Mouse (Mus musculus): ENCODE measurements around the gene Dnaja3.
"Not testable (repeated sequence)": the region's sequence is repeated elsewhere in the genome, so short reads cannot be mapped to it uniquely, and the experiment has no call there.

Dnaja3 gene

DNA sequence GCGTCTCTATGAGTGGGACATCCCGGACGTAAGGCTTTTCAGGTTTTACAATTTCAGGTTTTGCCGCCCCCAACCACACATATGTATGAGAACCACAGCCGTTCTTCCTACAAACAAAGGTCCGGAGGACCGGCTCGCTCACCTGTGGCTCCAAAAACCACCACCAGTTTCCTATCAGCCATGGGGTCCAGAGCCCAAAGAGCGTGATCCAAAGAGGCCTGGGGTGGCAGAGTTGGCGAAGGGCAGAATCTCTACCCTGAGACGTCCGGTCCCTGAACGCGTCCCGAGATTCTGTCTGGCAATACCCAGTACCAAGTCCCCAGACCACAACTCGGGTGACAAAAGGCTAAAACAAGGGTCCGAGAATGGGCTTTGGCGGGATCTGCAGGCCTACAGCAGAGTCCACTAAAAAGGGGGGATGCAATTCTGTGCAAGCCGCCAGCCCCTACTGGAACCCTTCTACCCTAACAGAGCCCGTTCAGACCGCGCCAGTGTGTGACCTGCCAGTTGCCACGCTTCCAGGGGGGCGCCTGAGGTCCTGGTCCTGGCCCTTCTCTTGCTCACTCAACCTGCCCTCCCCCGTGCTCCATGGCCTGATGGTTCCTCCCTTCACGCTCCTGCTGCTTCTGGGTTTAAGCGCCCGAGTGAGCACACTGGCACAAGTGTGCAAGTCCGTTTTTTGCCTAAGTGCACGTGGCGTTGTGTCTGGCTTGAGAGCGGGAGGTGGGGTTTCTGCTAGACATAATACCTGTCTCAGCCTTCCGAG is 79.1 kb downstream of the Dnaja3 start, which contains the start of gene Nmral1:
Nmral1 (minus strand) TSS at position 604 of the 766 bp plus-strand sequence.
- in situ Hi-C loops (cut with MseI, MboI), result no loop called here

DNA sequence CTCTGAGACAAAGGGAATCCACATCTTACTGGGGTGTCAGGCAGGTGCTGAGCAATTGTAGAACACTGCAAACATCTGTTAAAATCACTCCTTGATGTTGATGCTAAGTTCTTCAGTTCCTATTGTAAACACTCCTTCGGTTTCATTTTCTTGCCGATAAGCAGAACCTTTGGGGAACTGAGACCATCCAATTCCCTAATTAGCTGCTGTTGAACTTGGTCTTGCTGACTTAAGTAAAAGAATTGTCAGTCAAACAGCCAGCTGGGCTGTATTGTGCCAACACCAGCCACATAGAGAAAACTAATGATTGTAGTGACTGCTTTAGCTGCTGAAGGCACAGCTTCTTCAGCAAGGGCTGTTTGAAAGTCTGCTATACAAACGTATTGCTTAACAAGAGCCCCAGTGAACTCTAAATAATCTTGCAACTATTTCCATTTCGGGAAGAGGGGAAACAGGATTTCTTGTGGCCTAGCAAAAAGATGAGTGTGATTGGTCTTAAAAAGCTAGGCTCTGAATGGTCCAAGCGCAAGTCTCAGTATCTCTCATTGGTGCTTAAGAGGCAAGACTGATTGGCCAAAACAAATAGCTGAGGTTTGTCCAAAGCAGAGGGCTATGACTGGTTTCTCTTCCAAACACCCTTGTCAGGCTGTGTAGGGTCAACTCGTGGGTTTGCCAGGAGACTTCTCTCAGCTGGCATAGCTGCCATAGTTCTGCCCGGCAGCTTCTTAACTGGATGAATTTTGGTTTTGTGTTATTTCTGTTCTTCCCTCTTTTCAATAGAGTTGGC is 82.5 kb downstream of the Dnaja3 start:
- in situ Hi-C loops (cut with MseI, MboI), result no loop called here

DNA sequence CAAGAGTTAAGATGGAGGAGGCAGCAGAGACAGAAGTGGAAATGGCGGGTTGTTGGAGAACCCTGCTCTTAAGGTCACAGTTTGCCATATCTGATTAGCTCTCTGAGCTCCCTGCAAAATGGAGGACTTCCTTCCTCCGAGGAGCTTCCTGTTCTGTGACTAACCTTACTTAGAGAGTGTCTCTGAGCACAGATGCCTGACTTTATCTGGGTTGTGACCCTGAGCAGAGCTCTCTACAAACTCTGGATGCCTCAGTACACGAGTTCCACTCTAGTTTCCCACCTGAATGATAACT is 83.1 kb downstream of the Dnaja3 start:
- in situ Hi-C loops (cut with MseI, MboI), result no loop called here

DNA sequence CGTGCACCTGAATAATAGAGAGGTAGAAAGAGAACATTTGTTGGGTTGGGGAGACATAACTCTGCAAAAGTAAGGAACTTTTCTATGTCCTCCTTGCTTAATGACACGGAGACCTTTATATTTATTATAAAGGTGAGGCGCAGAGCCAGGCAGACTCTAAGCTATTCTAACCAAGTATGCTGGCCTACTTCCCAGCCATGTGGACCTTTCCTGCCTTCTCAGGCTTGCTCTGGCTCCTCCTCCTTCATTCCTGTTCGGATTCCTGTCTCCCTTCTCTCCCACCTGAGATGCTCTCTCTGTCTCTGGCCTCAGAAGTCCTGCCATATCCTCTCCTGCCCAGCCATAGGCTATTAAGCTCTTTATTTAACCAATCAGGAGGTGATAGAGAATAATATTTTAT is 85.5 kb downstream of the Dnaja3 start:
- in situ Hi-C loops (cut with MseI, MboI), result no loop called here

DNA sequence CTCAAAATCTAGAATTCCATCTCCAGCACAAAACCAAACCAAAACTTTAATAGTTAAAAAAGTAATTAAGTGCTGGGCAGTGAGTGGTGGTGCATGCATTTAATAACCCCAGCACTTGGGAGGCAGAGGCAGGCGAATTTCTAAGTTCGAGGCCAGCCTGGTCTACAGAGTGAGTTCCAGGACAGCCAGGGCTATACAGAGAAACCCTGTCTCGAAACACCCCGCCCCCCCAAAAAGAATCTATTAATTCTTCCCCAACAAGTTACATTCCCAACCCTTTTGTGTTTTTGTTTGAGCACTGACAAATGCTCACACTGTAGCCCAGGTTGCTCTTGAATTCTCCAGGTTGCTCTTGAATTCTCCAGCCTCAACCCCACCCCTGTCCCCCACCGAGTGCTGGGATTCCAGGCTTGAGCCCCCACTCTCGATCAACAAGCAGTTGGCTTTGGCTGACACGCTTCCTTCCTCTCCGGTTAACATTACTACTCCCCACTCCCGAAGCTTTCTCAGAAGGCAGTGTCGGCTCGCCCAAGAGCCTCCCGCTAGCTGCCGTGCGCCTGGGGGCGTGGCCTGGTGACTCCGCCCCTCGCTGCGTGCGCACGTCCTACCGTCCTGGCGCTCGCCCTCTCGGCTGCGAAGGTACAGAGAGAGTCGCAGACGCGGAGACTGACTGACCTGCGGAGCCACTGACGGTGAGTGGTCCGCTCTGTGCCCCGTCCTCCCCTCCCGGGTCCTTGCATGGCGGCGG is 86.2 kb downstream of the Dnaja3 start, which contains the start of gene Hmox2:
Hmox2 (plus strand) TSS at position 582 of the 748 bp plus-strand sequence.
- in situ Hi-C loops (cut with MseI, MboI), result no loop called here

DNA sequence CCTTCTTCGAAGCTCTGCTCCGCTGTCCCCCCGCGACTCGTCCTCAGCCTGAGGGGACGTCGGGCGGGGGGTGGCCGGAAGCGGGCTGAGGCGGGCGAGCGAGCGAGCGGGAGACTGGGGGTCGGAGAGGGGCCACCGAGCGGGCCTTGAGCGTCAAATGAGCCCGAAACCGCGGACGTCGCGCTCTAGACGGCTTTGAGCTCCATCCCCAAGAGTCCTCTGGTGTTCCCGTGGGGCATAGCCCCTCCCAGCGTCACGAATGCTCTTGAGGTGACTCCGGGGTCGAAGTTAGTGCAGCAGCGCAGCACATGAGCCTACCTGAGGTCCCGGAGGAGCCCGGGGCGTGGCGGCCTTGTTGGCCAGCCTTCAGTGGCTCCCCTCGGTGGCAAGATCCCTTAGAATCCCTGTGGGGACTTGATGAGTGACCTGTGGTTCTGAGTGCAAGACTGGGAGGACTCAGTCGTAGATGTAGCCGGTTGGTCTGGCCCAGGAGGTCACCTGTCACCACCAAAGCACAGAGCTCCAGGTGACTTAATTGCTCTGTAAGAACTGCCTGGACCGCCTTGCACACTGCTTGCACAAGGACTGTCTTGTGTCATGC is 86.8 kb downstream of the Dnaja3 start:
- in situ Hi-C loops (cut with MseI, MboI), result no loop called here

DNA sequence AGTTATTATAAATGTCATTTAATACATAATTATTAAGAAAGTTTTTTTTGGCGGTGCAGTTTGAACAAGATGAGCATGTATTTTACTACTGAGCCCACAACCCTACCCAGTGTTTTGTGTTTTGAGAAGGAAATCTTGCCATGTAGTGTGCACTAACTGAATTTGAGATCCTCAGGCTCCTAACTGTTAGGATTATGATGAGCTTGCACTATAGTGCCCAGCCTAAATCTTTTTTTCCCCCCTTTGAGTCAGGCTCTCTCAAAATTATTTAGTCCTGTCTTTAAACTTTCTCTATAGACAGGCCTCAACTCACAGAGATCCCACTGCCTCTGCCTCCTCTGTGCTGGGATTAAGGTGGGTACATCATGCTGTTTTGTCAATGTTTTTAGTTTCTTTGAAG is 87.7 kb downstream of the Dnaja3 start:
- in situ Hi-C loops (cut with MseI, MboI), result no loop called here

DNA sequence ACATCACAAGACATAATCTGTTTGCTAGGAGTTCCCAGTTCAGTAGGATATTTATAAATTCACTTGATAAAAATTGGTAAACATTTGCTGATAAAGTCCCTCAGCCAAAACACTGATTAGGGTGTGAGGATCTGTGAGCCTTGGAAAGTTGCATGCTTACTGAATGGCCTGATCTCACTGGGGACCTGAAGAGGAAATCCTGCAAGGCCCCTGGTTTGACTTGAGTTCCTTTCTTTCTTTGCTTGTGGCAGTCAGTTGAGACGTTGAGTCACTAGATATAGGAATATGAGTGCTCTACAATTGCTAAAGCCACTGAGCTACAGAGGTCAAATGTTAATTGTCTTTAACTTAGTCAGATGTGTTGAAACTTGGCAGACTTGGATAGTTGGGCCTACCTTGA is 88.2 kb downstream of the Dnaja3 start:
- in situ Hi-C loops (cut with MseI, MboI), result no loop called here

DNA sequence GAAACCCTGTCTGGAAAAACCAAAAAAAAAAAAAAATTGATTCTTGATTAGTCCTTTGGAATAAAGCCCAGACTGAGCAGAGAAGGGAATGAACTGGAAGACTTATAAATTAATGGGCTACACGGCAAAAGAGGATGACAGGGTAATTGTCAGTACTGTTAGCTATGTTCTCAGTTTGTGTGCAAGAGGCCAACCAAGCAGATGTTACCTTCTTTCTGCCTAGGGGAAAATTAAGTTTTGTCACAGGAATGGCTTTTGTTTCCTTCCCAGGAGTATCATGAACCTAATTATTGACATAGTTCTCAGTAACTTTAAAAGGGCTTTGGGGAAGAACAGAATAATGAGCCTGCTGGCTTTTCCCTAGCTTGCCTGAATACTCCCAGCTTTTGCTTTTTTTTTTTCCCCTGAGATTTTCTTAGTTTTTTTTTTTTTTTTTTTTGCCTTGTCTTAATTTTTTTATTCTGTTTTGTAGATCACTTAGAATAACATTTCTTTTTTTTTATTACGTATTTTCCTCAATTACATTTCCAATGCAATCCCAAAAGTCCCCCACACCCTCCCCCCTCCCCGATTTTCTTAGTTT is 91.1 kb downstream of the Dnaja3 start:
- in situ Hi-C loops (cut with MseI, MboI), result no loop called here

DNA sequence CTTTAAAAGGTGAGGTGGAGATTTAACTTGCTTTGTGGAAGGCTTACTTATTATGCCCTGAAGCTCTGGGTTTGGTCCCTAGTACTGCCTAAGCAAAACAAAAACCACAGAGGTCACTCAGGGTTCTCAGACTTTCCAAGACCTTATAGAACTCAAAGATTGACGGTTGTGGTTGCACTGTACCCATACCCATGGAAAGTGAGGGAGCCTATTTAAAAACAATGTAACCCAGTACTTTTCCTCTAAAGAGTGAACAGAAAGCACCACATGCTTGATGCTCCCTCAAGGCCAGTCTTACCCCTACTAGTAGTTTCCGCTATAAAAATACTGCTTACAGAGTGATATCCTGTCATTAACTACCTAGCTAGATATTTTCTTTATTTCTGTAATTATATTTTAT is 96.5 kb downstream of the Dnaja3 start:
- in situ Hi-C loops (cut with MseI, MboI), result no loop called here

DNA sequence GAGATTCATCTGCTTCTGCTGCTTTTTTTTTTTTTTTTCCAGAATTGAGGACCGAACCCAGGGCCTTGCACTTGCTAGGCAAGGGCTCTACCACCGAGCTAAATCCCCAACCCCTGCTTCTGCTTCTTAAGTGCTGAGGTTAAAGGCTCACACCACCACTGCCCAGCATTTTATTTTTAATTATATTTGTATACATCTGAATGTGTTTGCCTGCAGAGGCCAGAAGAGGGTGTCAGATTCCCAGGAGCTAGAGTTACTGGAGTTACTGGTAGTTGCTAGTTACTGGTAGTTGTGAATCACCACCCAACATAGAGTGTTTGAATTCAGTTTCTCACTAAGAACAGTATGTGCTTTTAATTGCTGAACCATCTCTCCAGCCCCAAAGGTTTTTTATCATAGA is 100.2 kb downstream of the Dnaja3 start:
- in situ Hi-C loops (cut with MseI, MboI), result no loop called here

DNA sequence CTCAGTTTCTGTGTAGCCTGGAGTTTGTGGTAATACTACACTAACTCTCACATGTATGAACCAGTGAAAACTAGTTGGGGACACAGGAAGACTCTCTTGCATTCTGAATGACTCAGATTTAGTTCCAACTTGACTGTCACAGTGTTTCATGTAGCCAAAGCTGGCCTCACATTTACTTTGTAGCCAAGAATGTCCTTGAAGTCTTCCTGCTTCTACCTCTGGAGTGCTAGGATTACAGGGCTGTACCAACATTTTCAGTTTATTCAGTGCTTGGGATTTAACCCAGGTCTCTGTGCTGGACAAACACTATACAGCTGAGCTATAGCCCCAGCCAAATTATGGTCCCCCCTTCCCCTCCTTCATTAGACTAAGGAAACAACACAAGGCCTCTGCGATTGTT is 102.4 kb downstream of the Dnaja3 start:
- in situ Hi-C loops (cut with MseI, MboI), result no loop called here

DNA sequence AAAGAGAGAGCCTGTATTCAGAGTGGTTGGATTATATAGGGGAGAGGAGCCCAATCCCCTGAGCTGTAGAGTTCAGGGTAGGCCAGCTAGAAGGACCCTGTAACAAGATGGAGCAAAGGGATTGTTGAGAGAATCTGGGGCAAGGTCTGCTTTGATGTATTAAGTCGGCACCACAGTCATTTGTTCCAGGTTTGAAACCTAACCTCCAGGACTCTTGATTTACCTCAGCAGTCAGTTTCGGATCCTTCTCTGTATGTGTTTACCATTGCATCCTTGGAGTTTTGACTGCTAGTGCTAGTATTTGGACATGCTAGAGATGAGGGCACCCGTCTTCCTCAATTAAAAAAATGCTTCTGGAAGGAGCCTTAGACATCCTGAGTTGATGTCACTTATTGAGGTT is 112.4 kb downstream of the Dnaja3 start:
- in situ Hi-C loops (cut with MseI, MboI), result no loop called here

DNA sequence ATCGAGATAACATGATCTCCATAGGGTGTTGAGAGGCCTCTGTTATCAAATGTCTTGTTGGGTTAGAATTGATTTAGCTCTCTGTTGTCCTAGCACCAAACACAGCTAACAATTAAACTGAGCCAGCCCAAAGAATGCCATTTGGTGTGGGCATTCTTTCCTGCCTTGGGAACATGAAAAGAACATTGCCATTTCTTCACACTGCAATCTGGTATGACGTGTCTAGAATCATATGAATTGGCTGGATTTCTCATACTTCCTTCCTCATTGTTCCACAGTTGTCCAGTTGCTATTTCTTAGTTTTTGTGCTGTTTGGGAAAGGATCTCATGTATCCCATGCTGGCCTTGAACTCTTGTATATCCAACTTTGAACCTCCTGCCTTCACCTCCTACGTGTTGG is 114.3 kb downstream of the Dnaja3 start:
- in situ Hi-C loops (cut with MseI, MboI), result no loop called here

DNA sequence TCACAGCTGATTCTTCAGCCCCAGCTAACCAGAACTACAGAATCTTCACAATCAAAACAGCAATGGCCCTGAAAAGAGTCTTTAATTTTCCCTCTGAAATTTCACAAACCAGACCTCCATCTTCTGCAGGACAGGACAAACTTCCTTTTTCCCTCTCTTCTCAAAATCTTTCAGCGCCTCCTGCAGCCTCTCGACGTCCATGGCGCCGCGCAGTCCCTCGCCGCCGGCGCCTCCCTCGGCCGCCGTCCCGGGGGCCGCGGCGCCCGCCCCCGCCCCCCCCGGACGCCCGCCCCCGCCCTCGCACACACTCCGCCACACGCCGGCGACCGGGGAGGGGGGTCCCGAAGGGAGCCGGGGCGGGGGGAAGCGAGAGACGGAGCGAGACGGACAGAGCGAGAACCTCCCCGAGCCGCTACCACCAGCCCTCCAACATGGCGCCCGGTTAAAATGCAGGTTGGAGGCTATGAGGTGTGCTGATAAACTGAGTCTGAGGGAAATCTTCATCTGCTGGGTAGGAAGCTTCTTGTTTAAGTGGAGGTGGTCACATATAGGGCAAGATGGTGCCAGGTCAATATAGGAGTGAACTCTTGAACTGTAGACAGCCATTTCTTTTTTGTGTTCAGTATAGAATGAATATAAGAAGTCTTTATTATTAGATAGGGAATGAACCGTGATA is 117.0 kb downstream of the Dnaja3 start:
- in situ Hi-C loops (cut with MseI, MboI), result not testable (repeated sequence)

All from mouse trophoblast stem cell (cell line).